Mouse (Mus musculus) limb, embryonic 12.5 days (tissue): ENCODE results near the gene Chd9. TPM values are rescaled to one million over a fixed set of nuclear protein-coding genes. Genes with fewer than 3 reads are reported as not detected.

ENCODE experiments used
- microRNA-seq: library from miRNA; unstranded; fragments of <30 nt; microRNA quantifications from one replicate; pipeline ENCODE4, GENCODE M21; 2017
- polyA plus RNA-seq: library from polyadenylated mRNA; unstranded; fragments of >200 nt; fragmentation: Nextera tagmentation; extraction: Ambion mirVana; gene quantifications from 2 replicates; pipeline ENCODE4 v1.2.1, GENCODE M21; 2016

Gene Chd9
- polyA plus RNA-seq, 1 experiment from 2014 or later: 81.2 TPM

Small RNA genes within 50 kb of the gene (microRNA-seq; reads per million reads assigned to microRNA genes)
- gene Gm44382: not detected

Other genes with a start within 250 kb of the Chd9 start
- gene Gm19935, start 11.0 kb upstream of the Chd9 start, polyA plus RNA-seq: not detected in 2 replicates
- 12.1 and 13.0 TPM in 2 replicates for gene Rbl2, start 241.7 kb downstream of the Chd9 start, polyA plus RNA-seq